Mouse (Mus musculus) testis, adult 2 months (tissue): ENCODE measurements at regions not wholly inside any gene's neighbourhood (a gene's known extent, or its start where the extent isn't known, plus 50 kb on each side); places are given as distances from the start of the nearest gene placed in this dataset.

ENCODE experiments used
- CTCF ChIP-seq: fragments of 200-500 bp; IDR thresholded peaks from 2 replicates; pipeline ENCODE4 v1.5.1; 2012; ENCODE audit warnings: low read depth, mild to moderate bottlenecking, inconsistent platforms, low read length, moderate library complexity; ENCODE audit not compliant: control insufficient read depth, insufficient read depth, insufficient replicate concordance
- POLR2A ChIP-seq: fragments of 200-500 bp; IDR thresholded peaks from 2 replicates; pipeline ENCODE4 v1.6.1; 2012; ENCODE audit warnings: low read depth, mild to moderate bottlenecking, inconsistent platforms, low read length, moderate library complexity; ENCODE audit not compliant: control insufficient read depth

- TF ChIP-seq CTCF (no peak), POLR2A (no peak)
Observed at GRCm38 (mm10) chr3:121600841-121601240, 68.6 kb upstream of the Slc44a3 start.
